Mouse (Mus musculus) stomach, postnatal 0 days (tissue): ENCODE measurements around the gene Slc16a10.

Source experiments
- CTCF ChIP-seq: IDR thresholded peaks from 2 replicates; pipeline ENCODE4 v1.5.1; 2016; ENCODE audit warnings: antibody characterized with exemption, low read depth, mild to moderate bottlenecking, moderate library complexity
- EP300 ChIP-seq: optimal IDR thresholded peaks from 2 replicates; pipeline ENCODE3; 2016; ENCODE audit warnings: antibody characterized with exemption

DNA sequence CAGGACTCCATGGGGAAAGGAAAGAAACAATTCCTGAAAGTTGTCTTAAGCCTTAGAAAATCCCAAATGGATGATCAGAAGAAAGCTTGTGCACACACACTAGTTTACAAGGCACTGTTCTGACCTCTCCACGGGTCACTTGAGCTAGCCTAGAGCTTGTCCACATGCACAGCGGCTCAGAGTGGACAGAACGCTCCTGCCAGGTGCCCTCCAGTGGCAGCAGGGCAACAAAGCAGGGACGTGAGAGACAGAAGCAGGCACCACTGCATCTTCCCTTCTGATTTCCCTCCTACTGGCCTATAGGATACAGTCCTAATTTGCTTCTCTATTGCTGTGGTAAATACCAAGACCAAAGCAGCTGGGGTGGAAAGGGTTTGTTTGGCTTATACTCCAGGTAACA, 100.7 kb downstream of the Slc16a10 start:
- peak; percentile 60 for TF ChIP-seq CTCF
- no peak for TF ChIP-seq EP300
